Mouse (Mus musculus): ENCODE data around the gene Meiob.

Meiob gene

GRCm38 (mm10) chr17:24821351-24822280 is 17.5 kb downstream of the Meiob start:
- DNase-seq (ENCODE audit: low spot score), result no peak

GRCm38 (mm10) chr17:24839842-24840241 is 35.8 kb downstream of the Meiob start, which contains the start of gene Hagh:
TSS of gene Hagh (plus strand) at chr17:24840143.
- DNase-seq (ENCODE audit: low spot score), result no peak

GRCm38 (mm10) chr17:24840341-24840740 is 36.3 kb downstream of the Meiob start:
- no peak for DNase-seq (ENCODE audit: low spot score)

GRCm38 (mm10) chr17:24841133-24841532 is 37.0 kb downstream of the Meiob start:
- DNase-seq (ENCODE audit: low spot score), result no peak

GRCm38 (mm10) chr17:24842631-24843030 is 38.5 kb downstream of the Meiob start:
- no peak for DNase-seq (ENCODE audit: low spot score)

GRCm38 (mm10) chr17:24844525-24844924 is 40.4 kb downstream of the Meiob start:
- no peak for DNase-seq (ENCODE audit: low spot score)

GRCm38 (mm10) chr17:24847386-24847785 is 43.3 kb downstream of the Meiob start:
- DNase-seq (ENCODE audit: low spot score), result no peak

- DNase-seq (ENCODE audit: low spot score), result peak; percentile 79
Measured at GRCm38 (mm10) chr17:24848600-24849031, 44.5 kb downstream of the Meiob start.

DNA sequence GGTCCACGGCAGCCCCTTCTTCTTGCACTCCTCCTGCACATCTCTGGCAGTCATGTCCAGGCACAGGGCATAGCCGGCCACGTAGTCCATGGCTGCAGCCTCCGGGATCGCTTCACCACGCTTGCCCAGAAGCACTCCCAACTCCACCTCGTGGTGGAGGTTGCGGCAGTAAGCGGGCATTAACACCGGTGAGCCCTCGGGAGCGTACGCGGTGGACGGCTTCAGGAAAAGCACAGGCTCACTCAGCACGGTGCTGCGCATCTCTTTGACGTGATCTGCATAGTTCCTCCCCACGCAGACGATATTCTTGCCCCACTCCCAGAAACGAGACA is 45.6 kb downstream of the Meiob start:
- DNase-seq (ENCODE audit: low spot score), result no peak

DNA sequence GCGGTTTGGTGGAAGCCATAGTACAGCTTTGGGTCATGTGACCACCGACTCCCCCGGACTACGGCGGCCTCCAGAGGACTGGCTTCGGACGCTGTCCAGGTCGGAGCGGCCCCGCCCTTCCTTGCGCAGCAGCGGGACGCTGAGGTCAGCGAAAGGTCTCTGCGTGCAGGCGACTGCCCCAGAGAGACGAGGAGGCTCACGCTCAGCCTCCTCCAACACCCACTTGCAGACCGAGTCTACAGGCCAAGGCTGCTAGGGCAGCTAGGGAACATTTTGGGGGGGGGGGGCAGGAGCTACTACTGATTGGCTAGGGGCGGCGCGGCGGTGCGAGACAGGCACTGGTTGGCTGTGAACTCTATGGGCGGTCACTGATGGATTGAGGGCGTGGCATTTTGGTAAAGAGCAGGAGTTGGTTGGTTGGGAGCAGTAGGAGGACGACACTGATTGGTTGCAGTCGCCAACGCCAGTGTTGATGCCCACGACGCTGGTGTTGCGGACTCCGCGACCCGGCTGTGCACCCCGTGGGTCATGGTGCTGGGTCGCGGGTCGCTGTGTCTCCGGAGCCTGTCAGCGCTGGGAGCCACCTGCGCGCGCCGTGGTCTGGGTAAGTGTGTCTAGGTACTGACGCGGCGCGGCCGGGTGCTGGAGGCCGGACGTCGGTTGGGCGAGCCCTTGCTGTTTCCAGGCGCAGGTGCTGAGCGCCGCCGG is 46.1 kb downstream of the Meiob start, which contains the start of gene Fahd1:
Fahd1 (minus strand) TSS at position 300 of the 708 bp plus-strand sequence.
- DNase-seq (ENCODE audit: low spot score), result peak; percentile 98

DNA sequence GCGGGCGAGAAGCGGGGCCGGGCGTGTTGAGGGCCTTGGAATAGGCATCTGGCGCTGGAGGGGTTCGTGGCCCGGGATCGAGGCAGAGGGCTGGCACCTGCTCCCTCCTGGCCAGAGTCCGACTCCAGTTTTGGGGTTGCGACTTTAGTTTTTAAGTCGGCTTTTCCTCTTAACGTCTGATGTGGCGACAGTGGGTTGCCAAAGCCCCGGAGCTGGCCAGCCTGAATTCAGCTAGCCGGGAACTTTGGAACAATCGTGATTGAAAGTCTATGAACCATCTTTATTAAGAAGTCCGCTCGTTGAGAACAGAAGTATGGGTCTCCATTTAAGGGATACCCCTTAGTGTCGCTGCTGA is 46.7 kb downstream of the Meiob start:
- no peak for DNase-seq (ENCODE audit: low spot score)

GRCm38 (mm10) chr17:24851381-24852125 is 47.5 kb downstream of the Meiob start:
- DNase-seq (ENCODE audit: low spot score), result no peak

DNA sequence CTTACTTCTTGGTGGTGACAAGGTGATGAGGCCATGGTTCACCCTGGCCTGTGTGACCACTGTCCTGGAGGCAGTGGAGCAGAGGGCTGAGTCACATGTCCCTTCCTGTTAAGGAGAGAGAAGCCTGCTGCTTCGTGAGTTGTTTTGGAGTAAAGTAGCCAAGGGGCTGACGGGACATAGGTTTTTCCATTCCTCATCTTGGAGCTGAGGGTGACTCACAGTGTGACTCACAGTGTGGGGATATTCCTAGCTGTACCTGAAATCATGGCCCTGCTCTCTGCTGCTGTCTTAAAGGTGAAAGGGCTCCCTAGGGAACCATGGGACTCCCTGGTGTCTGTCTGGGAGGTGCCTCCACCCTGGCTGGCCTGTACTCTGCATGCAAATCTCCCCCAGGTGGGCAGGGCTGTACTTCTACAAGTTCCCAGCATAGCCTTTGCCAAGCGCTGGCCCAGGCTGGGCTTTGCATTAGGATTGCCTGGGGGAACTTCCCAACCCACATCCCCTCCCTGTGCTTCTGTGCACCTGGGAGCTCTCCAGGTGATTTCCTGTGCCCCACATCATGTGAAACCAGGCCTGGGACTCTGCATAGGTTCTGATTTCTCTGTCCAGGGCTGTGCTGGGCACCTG is 51.9 kb downstream of the Meiob start:
- no peak for DNase-seq (ENCODE audit: low spot score)

DNA sequence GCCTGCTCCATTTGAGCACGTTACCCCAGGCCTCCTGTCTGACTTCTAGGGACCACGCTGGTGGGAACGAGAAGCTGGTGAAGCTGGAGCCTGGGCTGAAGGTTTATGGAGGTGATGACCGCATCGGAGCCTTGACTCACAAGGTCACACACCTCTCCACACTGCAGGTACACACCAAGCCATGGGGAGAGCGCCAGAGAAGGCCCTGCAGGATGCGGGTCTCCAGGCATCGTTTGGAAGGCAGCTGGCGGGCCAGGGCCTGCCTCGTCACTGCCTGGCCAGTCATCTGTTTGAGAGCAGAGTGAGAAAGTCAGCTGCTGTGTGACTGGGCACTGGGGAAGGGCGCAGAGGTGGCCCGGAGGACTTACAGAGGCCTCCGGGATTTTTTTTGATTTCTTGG is 52.5 kb downstream of the Meiob start:
- no peak for DNase-seq (ENCODE audit: low spot score)

GRCm38 (mm10) chr17:24857831-24858470 is 53.9 kb downstream of the Meiob start:
- DNase-seq (ENCODE audit: low spot score), result no peak

DNA sequence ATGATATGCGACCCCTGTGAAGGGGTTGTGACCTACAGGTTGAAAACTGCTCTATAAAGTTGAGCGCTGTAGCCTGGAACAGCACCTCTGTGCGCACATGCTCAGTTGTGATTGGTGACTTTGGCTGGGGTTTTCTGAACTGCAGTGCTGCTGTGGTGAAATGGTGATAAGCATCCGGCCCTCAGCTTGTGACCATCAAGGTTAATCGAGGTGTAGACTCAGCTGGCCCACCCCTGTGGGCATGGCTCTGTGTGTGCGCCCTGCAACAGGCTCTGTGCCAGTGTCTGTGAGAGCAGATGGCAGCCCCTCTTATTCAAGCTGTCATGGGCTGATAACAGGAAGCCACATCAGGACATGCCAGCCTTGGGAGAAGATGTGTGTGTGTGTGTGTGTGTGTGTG is 54.9 kb downstream of the Meiob start:
- DNase-seq (ENCODE audit: low spot score), result peak; percentile 87

DNA sequence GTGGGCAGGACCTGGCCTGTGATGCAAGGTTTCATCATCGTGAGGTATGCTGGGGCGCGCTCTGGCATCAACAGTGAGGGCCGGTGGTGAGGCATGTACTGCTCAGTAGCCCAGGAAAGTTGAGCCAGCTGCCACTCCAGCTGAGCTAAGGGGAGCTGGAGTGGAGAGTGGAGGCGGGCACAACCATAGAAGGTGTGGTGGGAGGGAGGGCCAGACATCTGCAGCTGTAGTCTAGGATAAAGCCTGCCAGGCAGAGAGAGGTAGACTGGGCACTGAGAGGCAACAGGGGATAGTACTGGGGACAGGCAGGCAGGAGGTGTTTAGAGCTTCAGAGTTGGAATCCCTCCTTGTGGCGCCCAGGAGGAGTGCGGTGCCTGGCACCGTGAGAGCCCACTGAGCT is 56.0 kb downstream of the Meiob start:
- no peak for DNase-seq (ENCODE audit: low spot score)

DNA sequence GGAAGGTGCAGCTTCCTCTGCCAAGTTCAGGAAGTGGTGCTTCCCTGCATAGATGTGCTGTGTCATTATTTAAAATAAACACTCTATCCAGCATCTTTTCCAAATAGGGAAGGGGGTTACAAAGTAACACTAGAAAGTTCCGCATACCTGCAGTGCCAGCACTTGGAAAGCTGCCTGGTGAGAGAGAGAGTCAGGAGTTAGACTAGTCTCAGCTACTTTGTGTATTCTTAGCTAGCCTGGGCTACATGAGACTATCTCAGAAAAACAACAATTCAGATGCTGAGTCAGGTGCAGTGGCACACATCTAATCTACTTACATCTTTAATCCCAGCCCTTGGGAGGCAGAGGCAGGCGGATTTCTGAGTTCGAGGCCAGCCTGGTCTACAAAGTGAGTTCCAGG is 57.7 kb downstream of the Meiob start:
- DNase-seq (ENCODE audit: low spot score), result no peak

GRCm38 (mm10) chr17:24865776-24866175 is 61.7 kb downstream of the Meiob start, which contains the start of gene Igfals:
TSS of gene Igfals (plus strand) at chr17:24865997.
- DNase-seq (ENCODE audit: low spot score), result no peak

GRCm38 (mm10) chr17:24867914-24868313 is 63.8 kb downstream of the Meiob start:
- DNase-seq (ENCODE audit: low spot score), result no peak

GRCm38 (mm10) chr17:24873695-24874404 is 69.8 kb downstream of the Meiob start:
- DNase-seq (ENCODE audit: low spot score), result no peak
